Mouse (Mus musculus) left cerebral cortex, postnatal 10 days (tissue): ENCODE measurements around the gene Vmn1r171. TPM values are rescaled to one million over a fixed set of nuclear protein-coding genes. Genes with fewer than 3 reads are reported as not detected.
"Not testable (repeated sequence)": the region's sequence is repeated elsewhere in the genome, so short reads cannot be mapped to it uniquely, and the experiment has no call there.

ENCODE experiments used
- DNase-seq, 2 experiments: peaks; one replicate each; pipeline ENCODE4 v3.0.0; 2021 to 2022; ENCODE audit warnings: low spot score in 2 of 2, mixed read lengths in 1 of 2; ENCODE audit errors: extremely low spot score in 1 of 2
- intact Hi-C: fragments of 180-260 bp; cut with DNase I; formaldehyde crosslinking; loops from one replicate; pipeline ENCODE4 v1.15.1; 2025
- total RNA-seq, 2 experiments: library from RNA; stranded (reverse); gene quantifications; 2 replicates each; pipeline ENCODE4 v1.2.3; 2021

The Vmn1r171 gene
- not detected for total RNA-seq

DNA sequence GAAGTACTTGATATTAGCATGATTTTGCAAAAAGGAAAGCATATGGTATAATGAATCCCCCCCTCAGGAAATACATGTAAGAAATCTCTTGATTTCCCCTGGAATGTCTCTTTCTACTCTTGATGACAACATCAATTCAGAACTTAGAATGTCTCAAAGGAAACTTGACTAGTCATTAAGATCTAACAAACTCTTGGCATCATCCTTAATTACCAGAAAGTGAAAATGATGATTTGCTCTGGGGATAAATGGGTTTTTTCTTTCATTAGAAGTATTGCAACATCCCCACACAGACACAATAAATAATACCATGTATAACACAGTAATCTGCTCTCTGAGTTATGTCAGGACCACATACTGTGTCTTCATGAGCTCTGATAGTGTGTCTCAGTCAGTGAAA lies at the start of gene Vmn1r171:
Gene Vmn1r171 (plus strand): TSS at position 301 of the 400 bp plus-strand sequence.
- DNase-seq, result no peak
- intact Hi-C loops, result no loop called here

DNA sequence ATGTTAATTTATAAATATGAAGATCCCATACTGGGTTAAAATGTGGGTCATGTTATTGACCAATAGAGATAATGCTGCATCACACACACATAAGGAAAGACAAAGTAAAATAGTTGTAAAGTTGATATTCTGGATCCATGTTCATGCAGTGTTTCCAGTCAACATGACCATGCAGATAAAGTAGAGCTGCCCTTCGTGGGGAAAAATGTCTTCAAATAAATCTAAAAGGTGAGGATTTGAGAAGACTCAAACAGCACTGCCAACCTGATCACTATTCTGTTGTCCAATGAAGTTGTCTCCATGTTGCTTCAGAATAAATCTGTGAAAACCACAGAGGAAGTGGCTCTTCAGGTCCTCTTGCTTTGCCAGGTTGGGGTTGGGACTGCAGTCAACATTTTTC lies 24.6 kb upstream of the Vmn1r171 start, which contains the start of gene Vmn1r170:
Gene Vmn1r170 (plus strand): TSS at position 301 of the 400 bp plus-strand sequence.
- DNase-seq, intact Hi-C loops: not testable (repeated sequence)

DNA sequence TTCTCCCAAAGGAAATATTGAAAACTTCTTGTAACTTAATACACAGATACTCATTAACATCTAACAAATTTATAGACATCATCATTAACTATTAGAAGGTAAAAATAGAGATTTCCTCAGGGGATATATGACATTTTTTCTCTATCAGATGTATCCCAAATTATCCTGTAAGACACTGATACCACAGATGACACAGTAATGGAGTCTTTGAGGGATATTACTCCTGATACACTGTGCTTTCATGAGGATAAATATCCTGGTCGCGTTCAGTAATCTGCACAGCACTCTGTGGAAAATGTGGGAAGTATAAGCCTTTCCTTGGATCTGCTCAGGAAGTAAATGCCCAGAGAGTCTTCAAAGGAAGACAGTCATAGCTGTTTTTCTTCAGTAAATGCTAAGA lies 27.5 kb downstream of the Vmn1r171 start, which contains the start of gene Vmn1r172:
Gene Vmn1r172 (plus strand): TSS at position 301 of the 400 bp plus-strand sequence.
- DNase-seq, result no peak
- intact Hi-C loops, result no loop called here

Other genes with a start within 250 kb of the Vmn1r171 start
- not detected for gene Nlrp5, start 244.8 kb upstream of the Vmn1r171 start, total RNA-seq
- gene Vmn1r167, start 123.5 kb upstream of the Vmn1r171 start, total RNA-seq, result not detected
- gene Vmn1r168, start 91.0 kb upstream of the Vmn1r171 start, total RNA-seq, result not detected
- gene Vmn1r169, start 55.2 kb upstream of the Vmn1r171 start, total RNA-seq, result not detected
- not detected for gene Vmn1r170, start 24.5 kb upstream of the Vmn1r171 start, total RNA-seq
- gene Vmn1r172, start 27.6 kb downstream of the Vmn1r171 start, total RNA-seq, result not detected
- gene Vmn1r173, start 70.0 kb downstream of the Vmn1r171 start, total RNA-seq, result not detected
- not detected for gene Vmn1r174, start 121.5 kb downstream of the Vmn1r171 start, total RNA-seq
- gene Vmn1r175, start 179.9 kb downstream of the Vmn1r171 start, total RNA-seq, result not detected
- not detected for gene Vmn1r176, start 206.7 kb downstream of the Vmn1r171 start, total RNA-seq
- not detected for gene Vmn1r177, start 235.7 kb downstream of the Vmn1r171 start, total RNA-seq